13 mouse cellular contexts compared by ENCODE assay signal in the genomic region with DNA sequence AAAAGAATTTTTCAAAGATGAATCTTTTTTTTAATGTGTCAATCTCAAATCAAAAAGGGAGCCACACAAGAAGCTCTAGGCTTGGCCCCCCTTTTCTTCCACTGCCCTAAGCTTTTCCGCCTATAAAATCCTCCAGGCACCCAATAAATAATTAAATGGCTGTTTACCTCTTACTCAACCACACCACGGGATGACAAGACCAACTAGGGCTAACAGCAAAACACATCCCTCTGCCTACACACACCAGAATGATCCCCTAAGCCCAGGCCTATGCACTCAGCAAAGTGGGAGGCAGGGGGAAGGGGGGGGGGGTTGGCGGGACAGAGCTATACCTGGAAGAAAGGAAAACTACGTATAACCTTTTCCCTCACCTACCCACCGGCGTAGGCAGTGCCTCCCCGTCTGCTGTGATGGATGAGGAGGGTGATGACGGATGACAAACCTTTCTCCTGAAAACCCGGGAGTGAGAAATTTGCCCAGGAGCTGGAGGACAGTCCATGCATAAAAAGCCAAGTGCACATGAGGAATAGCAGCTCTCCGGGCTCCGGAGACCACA. TPM values are rescaled to one million over a fixed set of nuclear protein-coding genes. Genes with fewer than 3 reads are reported as not detected.
DNase-seq lines count a peak whose midpoint lies in the region; ATAC-seq and TF ChIP-seq lines count a peak whose summit lies in the region.
"Had no signal": no experiment of that assay in that cellular context is flagged by ENCODE, and none has a peak within 500 bp of the region (broad histone marks: within the 10 kb centered on the region; RNA-seq: fewer than 3 reads in every experiment).

No protein-coding gene starts in this region.

- no peak for TF ChIP-seq POLR2A in thymus, adult 2 months (IDR thresholded peaks at IDR 0.05; ENCODE audit: control insufficient read depth, extremely low read depth, insufficient read depth, low read length, poor library complexity)

- no peak overlapping the region for H3K4me2 ChIP-seq in forebrain, embryonic 12.5 days
- no peak overlapping the region for H3K4me2 ChIP-seq in neural tube, embryonic 11.5 days (ENCODE audit: low read depth)
- no peak overlapping the region for H3K4me2 ChIP-seq in midbrain, embryonic 13.5 days (replicated peaks)
- H3K4me2 ChIP-seq in intestine, embryonic 16.5 days (ENCODE audit: low read depth, low read length) = no peak overlapping the region
- H3K4me2 ChIP-seq: embryonic facial prominence, embryonic 13.5 days; kidney, embryonic 15.5 days had no signal

- no peaks in the 10 kb centered on the region for H3K27me3 ChIP-seq in forebrain, embryonic 10.5 days (ENCODE audit: poor library complexity, severe bottlenecking)
- peaks cover 12% of the 10 kb centered on the region; the same call in 1 of the 2 replicates for H3K27me3 ChIP-seq in forebrain, embryonic 12.5 days
- no peaks in the 10 kb centered on the region for H3K27me3 ChIP-seq in neural tube, embryonic 11.5 days (ENCODE audit: control insufficient read depth, insufficient read depth, low read length)
- H3K27me3 ChIP-seq in midbrain, embryonic 13.5 days = no peaks in the 10 kb centered on the region
- H3K27me3 ChIP-seq in thymus, adult 2 months (ENCODE audit: control insufficient read depth, insufficient read depth, low read length) = no peaks in the 10 kb centered on the region
- no peaks in the 10 kb centered on the region for H3K27me3 ChIP-seq in intestine, embryonic 16.5 days (replicated peaks; ENCODE audit: control insufficient read depth, insufficient read depth, low read length)

- H3K9me3 ChIP-seq in forebrain, embryonic 10.5 days = no peaks in the 10 kb centered on the region
- no peaks in the 10 kb centered on the region for H3K9me3 ChIP-seq in forebrain, embryonic 12.5 days
- H3K9me3 ChIP-seq in neural tube, embryonic 11.5 days (ENCODE audit: control insufficient read depth, low read length) = no peaks in the 10 kb centered on the region
- no peaks in the 10 kb centered on the region for H3K9me3 ChIP-seq in midbrain, embryonic 13.5 days
- no peaks in the 10 kb centered on the region for H3K9me3 ChIP-seq in intestine, embryonic 16.5 days (ENCODE audit: control insufficient read depth, low read length)
- H3K9me3 ChIP-seq: embryonic facial prominence, embryonic 13.5 days; kidney, embryonic 15.5 days had no signal

- no peak for TF ChIP-seq CTCF in thymus, adult 2 months (IDR thresholded peaks at IDR 0.05; ENCODE audit: borderline replicate concordance, control insufficient read depth, extremely low read depth, insufficient read depth, low read length, poor library complexity)

- H3K27ac ChIP-seq in forebrain, embryonic 10.5 days = peak overlapping the region; percentile 76
- no peak overlapping the region for H3K27ac ChIP-seq in forebrain, embryonic 12.5 days
- H3K27ac ChIP-seq in neural tube, embryonic 11.5 days (ENCODE audit: low read depth, low read length) = 0 out of 2 replicates have a peak overlapping the region, but pooled peaks have one; percentile 14
- no peak overlapping the region for H3K27ac ChIP-seq in midbrain, embryonic 13.5 days
- H3K27ac ChIP-seq in thymus, adult 2 months (ENCODE audit: control insufficient read depth, insufficient read depth, low read length) = no peak overlapping the region
- H3K27ac ChIP-seq in intestine, embryonic 16.5 days (ENCODE audit: low read length) = no peak overlapping the region
- H3K27ac ChIP-seq: embryonic facial prominence, embryonic 13.5 days; kidney, embryonic 15.5 days had no signal

- no peak for DNase-seq in forebrain, embryonic 10.5 days (ENCODE audit: extremely low spot score, low spot score)
- no peak for DNase-seq in neural tube, embryonic 11.5 days (ENCODE audit: low spot score)
- no peak for DNase-seq in neural tube, embryonic 10.5 days (ENCODE audit: extremely low spot score, low spot score)
- DNase-seq in retina, postnatal 1 day = peak; percentile 36
- DNase-seq in thymus, adult 2 months = no peak
- DNase-seq: lung, postnatal 4 days had no signal

- ATAC-seq in forebrain, embryonic 12.5 days (ENCODE audit: low FRiP score) = no peak
- no peak for ATAC-seq in neural tube, embryonic 11.5 days (ENCODE audit: insufficient read depth, low FRiP score, low TSS enrichment)
- peak; percentile 59; the same call in 1 of the 2 replicates for ATAC-seq in midbrain, embryonic 13.5 days
- ATAC-seq in intestine, embryonic 16.5 days = no peak
- ATAC-seq: inflammation-experienced regulatory T-cells, adult 6 months; Patski had no signal

- H3K4me1 ChIP-seq in forebrain, embryonic 10.5 days = peaks cover 83% of the 10 kb centered on the region
- peaks cover 45% of the 10 kb centered on the region for H3K4me1 ChIP-seq in forebrain, embryonic 12.5 days
- peaks cover 6% of the 10 kb centered on the region; the same call in 1 of the 2 replicates for H3K4me1 ChIP-seq in neural tube, embryonic 11.5 days (ENCODE audit: control insufficient read depth, insufficient read depth, low read length)
- H3K4me1 ChIP-seq in midbrain, embryonic 13.5 days (replicated peaks) = peaks cover 44% of the 10 kb centered on the region
- H3K4me1 ChIP-seq in thymus, adult 2 months (replicated peaks; ENCODE audit: control insufficient read depth, insufficient read depth, low read length) = peaks cover 11% of the 10 kb centered on the region
- H3K4me1 ChIP-seq in intestine, embryonic 16.5 days (ENCODE audit: control insufficient read depth, insufficient read depth, low read length) = peaks cover 4% of the 10 kb centered on the region; the same call in 1 of the 2 replicates

- H3K4me3 ChIP-seq in forebrain, embryonic 10.5 days = no peak overlapping the region
- H3K4me3 ChIP-seq in forebrain, embryonic 12.5 days (replicated peaks) = no peak overlapping the region
- H3K4me3 ChIP-seq in neural tube, embryonic 11.5 days (ENCODE audit: low read depth, low read length) = no peak overlapping the region
- no peak overlapping the region for H3K4me3 ChIP-seq in midbrain, embryonic 13.5 days (replicated peaks)
- no peak overlapping the region for H3K4me3 ChIP-seq in thymus, adult 2 months (ENCODE audit: control insufficient read depth, insufficient read depth, low read length)
- H3K4me3 ChIP-seq in intestine, embryonic 16.5 days (ENCODE audit: low read length) = no peak overlapping the region
- H3K4me3 ChIP-seq: embryonic facial prominence, embryonic 13.5 days; kidney, embryonic 15.5 days had no signal

- no peak overlapping the region for H3K9ac ChIP-seq in forebrain, embryonic 12.5 days
- no peak overlapping the region for H3K9ac ChIP-seq in neural tube, embryonic 11.5 days (ENCODE audit: low read length)
- 0 out of 2 replicates have a peak overlapping the region, but pooled peaks have one; percentile 3 for H3K9ac ChIP-seq in midbrain, embryonic 13.5 days (replicated peaks)
- H3K9ac ChIP-seq in intestine, embryonic 16.5 days (ENCODE audit: low read depth, low read length) = no peak overlapping the region
- H3K9ac ChIP-seq: embryonic facial prominence, embryonic 13.5 days; kidney, embryonic 15.5 days had no signal

- H3K36me3 ChIP-seq in forebrain, embryonic 10.5 days (replicated peaks) = no peaks in the 10 kb centered on the region
- no peaks in the 10 kb centered on the region for H3K36me3 ChIP-seq in forebrain, embryonic 12.5 days (replicated peaks)
- no peaks in the 10 kb centered on the region for H3K36me3 ChIP-seq in neural tube, embryonic 11.5 days (ENCODE audit: control insufficient read depth, insufficient read depth, low read length)
- H3K36me3 ChIP-seq in midbrain, embryonic 13.5 days = no peaks in the 10 kb centered on the region
- H3K36me3 ChIP-seq in thymus, adult 2 months (ENCODE audit: control insufficient read depth, insufficient read depth, low read length) = no peaks in the 10 kb centered on the region
- H3K36me3 ChIP-seq in intestine, embryonic 16.5 days (ENCODE audit: control insufficient read depth, insufficient read depth, low read length) = no peaks in the 10 kb centered on the region
- H3K36me3 ChIP-seq: embryonic facial prominence, embryonic 13.5 days; kidney, embryonic 15.5 days had no signal

- 59% methylated on average over 11 of the region's 11 CpGs for WGBS in forebrain, embryonic 10.5 days
- 56% methylated on average over 11 of the region's 11 CpGs for WGBS in forebrain, embryonic 12.5 days
- WGBS in neural tube, embryonic 11.5 days = 52% methylated on average over 11 of the region's 11 CpGs
- 44% methylated on average over 11 of the region's 11 CpGs for WGBS in midbrain, embryonic 13.5 days
- WGBS in thymus, adult 2 months = 88% methylated on average over 11 of the region's 11 CpGs
- WGBS in intestine, embryonic 16.5 days = 44% methylated on average over 10 of the region's 11 CpGs

RNA-seq across cellular contexts. Expression of gene Zbtb16, which starts 39.7 kb away (rescaled TPM):
- polyA plus RNA-seq in forebrain, embryonic 10.5 days (2016; fragmentation: Nextera tagmentation; extraction: Ambion mirVana) = 27.0 and 29.1 TPM in 2 replicates
- polyA plus RNA-seq in forebrain, embryonic 12.5 days (2016; fragmentation: Nextera tagmentation; extraction: Ambion mirVana) = 3.5 and 5.6 TPM in 2 replicates
- 7.4 and 8.0 TPM in 2 replicates for polyA plus RNA-seq in neural tube, embryonic 11.5 days (2014; fragmentation: Nextera tagmentation; extraction: Ambion mirVana)
- 6.8 and 7.2 TPM in 2 replicates for polyA plus RNA-seq in midbrain, embryonic 13.5 days (2015; fragmentation: Nextera tagmentation; extraction: Ambion mirVana)
- polyA plus RNA-seq in thymus, adult 2 months (2012; rRNA removed) = 3.7 and 4.1 TPM in 2 replicates
- 1.9 and 2.4 TPM in 2 replicates for polyA plus RNA-seq in intestine, embryonic 16.5 days (2015; fragmentation: Nextera tagmentation; extraction: Ambion mirVana)
- polyA plus RNA-seq: inflammation-experienced regulatory T-cells, adult 6 months had no signal

Comparison
In these comparisons a context has a peak if more than half of its experiments do, and no peak if none do; other contexts are left out.
1. H3K27ac ChIP-seq: peak in forebrain, embryonic 10.5 days (single experiment) and neural tube, embryonic 11.5 days (single experiment); none in forebrain, embryonic 12.5 days (single experiment), midbrain, embryonic 13.5 days (single experiment), thymus, adult 2 months (single experiment) and intestine, embryonic 16.5 days (single experiment).